Mouse (Mus musculus): ENCODE data around the gene Agbl2. TPM values are rescaled to one million over a fixed set of nuclear protein-coding genes. Genes with fewer than 3 reads are reported as not detected.

Gene Agbl2
- 0.14 and 0.18 TPM in 2 replicates for polyA plus RNA-seq (2015; fragmentation: Nextera tagmentation; extraction: Ambion mirVana)

DNA sequence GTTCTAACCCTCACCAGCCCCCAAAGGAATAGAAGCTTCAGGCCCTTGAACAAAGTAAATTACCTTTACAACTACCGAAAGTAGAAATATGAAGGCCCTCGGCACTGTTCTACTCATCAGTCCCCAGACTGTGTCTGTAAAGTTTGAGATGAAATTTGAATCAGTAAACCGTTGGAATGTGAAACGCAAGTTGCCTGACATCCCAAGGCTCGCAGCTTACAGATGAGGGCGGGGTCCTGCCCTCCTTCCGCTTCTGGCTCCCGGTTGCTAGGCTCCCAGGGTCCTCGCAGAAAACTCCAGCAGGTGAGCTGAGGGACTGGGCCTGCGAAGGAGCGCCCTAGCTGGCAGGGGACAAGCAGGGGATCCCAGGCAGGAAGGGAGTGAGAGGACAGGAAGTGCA lies at the start of gene Agbl2:
Gene Agbl2 (plus strand): TSS at position 270 of the 400 bp plus-strand sequence.
- Histone ChIP-seq H3K27me3 (replicated peaks) (peaks cover 13% of the 10 kb centered on the region), H3K4me1 (peaks cover 12% of the 10 kb centered on the region), H3K4me2 (peak within 1 kb of the TSS; percentile 63), H3K36me3 (peaks cover 36% of the 10 kb centered on the region), H3K9me3 (replicated peaks) (no peaks in the 10 kb centered on the region), H3K27ac (replicated peaks) (no peak within 1 kb of the TSS), H3K9ac (replicated peaks) (peak within 1 kb of the TSS; percentile 36; the same call in 1 of the 2 replicates), H3K4me3 (replicated peaks) (peak within 1 kb of the TSS; percentile 32)
- 5% methylated on average over 11 of the region's 11 CpGs for WGBS
- ATAC-seq (ENCODE audit: low FRiP score): 0 out of 2 replicates have a peak, but pooled peaks have one; percentile 38

DNA sequence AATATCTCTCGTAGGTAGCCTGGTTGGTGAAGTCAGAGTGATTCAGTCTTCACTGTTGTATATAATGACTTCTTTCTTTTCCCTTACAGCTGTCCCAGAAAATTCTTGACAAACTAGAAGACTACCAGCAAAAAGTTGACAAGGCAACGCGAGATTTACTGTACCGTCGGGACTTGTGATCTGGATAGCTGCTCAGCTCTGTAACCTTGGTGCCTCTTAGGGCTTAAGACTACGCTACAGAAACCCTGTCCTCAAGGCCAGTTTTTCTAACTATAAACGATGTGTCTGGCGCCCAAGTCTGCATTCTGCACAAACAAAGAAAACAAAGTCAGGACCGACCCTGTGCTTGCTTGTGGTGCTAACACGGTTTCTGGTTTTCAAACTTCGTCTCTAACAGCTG lies 47.2 kb upstream of the Agbl2 start:
- peaks cover 63% of the 10 kb centered on the region for H3K36me3 ChIP-seq

DNA sequence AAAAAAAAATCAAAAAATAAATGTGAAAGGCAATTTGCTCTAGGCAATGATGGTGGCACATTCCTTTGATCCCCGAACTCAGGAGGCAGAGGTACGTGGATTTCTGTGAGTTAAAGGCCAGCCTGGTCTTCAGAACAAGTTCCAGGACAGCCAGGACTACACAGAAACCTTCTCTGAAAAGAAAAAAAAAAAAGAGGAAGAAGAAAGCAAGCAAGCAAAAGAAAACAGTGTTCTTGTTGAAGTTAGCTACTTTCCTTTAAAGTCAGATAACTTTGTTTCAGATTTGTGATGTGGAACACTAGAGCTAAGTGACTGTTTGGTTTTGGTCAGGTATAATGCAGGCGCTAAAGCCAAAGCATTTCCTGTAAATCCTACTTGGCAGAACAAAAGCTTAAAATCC lies 43.7 kb upstream of the Agbl2 start:
- 94% methylated on average over 3 of the region's 3 CpGs for WGBS
- Histone ChIP-seq H3K27ac (replicated peaks) (no peak overlapping the region), H3K4me1 (no peaks in the 10 kb centered on the region), H3K36me3 (peaks cover 37% of the 10 kb centered on the region), H3K9me3 (replicated peaks) (no peaks in the 10 kb centered on the region), H3K4me2 (no peak overlapping the region), H3K9ac (replicated peaks) (no peak overlapping the region), H3K27me3 (replicated peaks) (no peaks in the 10 kb centered on the region), H3K4me3 (replicated peaks) (no peak overlapping the region)
- no peak for ATAC-seq (ENCODE audit: low FRiP score)

More for the DNA sequence above, 47.2 kb upstream of the Agbl2 start:
- Histone ChIP-seq H3K4me1 (no peaks in the 10 kb centered on the region), H3K27me3 (replicated peaks) (no peaks in the 10 kb centered on the region), H3K27ac (replicated peaks) (no peak overlapping the region), H3K9me3 (replicated peaks) (no peaks in the 10 kb centered on the region), H3K4me2 (no peak overlapping the region), H3K9ac (replicated peaks) (no peak overlapping the region), H3K4me3 (replicated peaks) (no peak overlapping the region)
- 94% methylated on average over 11 of the region's 11 CpGs for WGBS
- ATAC-seq (ENCODE audit: low FRiP score): no peak

DNA sequence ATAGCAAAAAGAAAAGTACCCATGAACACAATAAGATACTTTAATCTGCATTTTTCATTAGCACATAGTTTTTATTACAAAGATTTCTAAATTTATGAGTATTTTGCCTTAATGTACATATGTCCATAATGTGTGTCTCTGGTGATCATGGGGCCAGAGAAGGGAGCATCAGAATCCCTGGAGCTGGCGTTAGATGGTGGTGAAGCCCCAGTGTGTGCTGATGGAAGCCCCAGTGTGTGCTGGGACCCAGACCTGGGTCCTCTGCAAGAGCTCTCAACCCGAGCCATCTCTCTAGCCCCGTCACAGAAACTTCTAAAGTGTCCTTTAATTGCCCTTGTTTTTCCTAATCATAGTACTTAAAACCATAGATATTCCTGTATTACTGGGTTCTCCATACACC lies 43.2 kb upstream of the Agbl2 start:
- peaks cover 31% of the 10 kb centered on the region for H3K36me3 ChIP-seq
- H3K27ac ChIP-seq (replicated peaks): no peak overlapping the region
- H3K9me3 ChIP-seq (replicated peaks): no peaks in the 10 kb centered on the region
- no peak overlapping the region for H3K4me2 ChIP-seq
- no peak for ATAC-seq (ENCODE audit: low FRiP score)
- no peak overlapping the region for H3K4me3 ChIP-seq (replicated peaks)
- no peak overlapping the region for H3K9ac ChIP-seq (replicated peaks)
- H3K4me1 ChIP-seq: 0 out of 2 replicates have a peak, but pooled peaks cover 2% of the 10 kb centered on the region
- 91% methylated on average over 3 of the region's 3 CpGs for WGBS
- no peaks in the 10 kb centered on the region for H3K27me3 ChIP-seq (replicated peaks)

DNA sequence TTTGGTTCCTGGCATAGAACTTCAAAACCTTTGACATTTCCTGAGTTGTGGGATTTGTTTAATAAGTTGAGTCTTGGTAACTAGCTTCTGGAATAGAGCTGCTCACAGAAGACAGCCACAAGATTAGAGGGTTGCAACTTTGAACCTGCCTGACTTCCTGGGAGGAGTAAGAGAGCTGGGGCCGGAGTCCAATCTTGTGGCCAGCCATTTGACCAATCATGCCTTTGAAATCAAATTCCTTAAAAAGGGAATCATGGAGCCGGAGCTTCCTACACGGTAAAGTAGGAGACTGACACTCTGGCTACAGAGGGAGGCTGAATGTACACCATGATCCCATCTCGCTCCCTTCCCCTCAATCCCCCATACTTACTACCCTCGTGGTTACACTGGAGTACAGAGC lies 42.6 kb upstream of the Agbl2 start:
- H3K4me1 ChIP-seq: 0 out of 2 replicates have a peak, but pooled peaks cover 5% of the 10 kb centered on the region
- H3K4me3 ChIP-seq (replicated peaks): no peak overlapping the region
- no peaks in the 10 kb centered on the region for H3K27me3 ChIP-seq (replicated peaks)
- no peak for ATAC-seq (ENCODE audit: low FRiP score)
- 95% methylated on average over 5 of the region's 5 CpGs for WGBS
- no peak overlapping the region for H3K27ac ChIP-seq (replicated peaks)
- H3K36me3 ChIP-seq: peaks cover 26% of the 10 kb centered on the region
- H3K9ac ChIP-seq (replicated peaks): no peak overlapping the region
- H3K4me2 ChIP-seq: no peak overlapping the region
- H3K9me3 ChIP-seq (replicated peaks): no peaks in the 10 kb centered on the region

DNA sequence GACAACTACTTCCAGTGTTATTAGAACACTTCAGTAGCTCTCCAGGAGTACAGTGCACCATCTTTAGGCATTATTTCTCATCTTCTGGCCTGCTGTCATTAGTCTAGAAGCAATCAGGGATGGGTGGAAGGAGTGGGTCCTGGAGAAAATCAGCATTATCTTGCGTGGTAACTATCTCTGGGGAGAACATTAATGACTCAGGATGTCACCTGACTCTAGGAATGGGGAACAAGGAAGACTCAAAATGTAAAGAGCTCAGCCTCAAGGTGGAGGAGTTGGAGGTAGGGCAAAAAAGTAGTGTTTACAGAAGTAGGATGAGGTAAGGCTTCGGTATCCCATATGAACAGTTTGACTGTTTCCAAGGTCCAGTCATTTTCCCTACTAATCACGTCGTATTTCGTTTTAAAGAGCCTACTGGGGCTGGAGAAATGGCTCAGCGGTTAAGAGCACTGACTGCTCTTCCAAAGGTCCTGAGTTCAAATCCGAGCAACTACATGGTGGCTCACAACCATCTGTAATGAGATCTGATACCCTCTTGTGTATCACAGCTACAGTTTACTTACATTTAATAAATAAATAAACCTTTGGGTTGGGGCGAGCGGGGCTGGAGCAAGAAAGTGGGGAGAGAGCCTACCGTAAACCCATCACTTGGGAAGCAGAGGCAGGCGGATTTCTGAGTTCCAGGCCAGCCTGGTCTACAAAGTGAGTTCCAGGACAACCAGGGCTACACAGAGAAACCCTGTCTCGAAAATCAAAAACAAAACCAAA lies 38.1 kb upstream of the Agbl2 start:
- peak overlapping the region; percentile 92 for H3K27ac ChIP-seq (replicated peaks)
- no peaks in the 10 kb centered on the region for H3K27me3 ChIP-seq (replicated peaks)
- H3K9ac ChIP-seq (replicated peaks): no peak overlapping the region; the same call in 1 of the 2 replicates
- ATAC-seq (ENCODE audit: low FRiP score): peak; percentile 15
- no peaks in the 10 kb centered on the region for H3K9me3 ChIP-seq (replicated peaks)
- peak overlapping the region; percentile 81 for H3K4me3 ChIP-seq (replicated peaks)
- H3K4me1 ChIP-seq: peaks cover 31% of the 10 kb centered on the region
- peaks cover 12% of the 10 kb centered on the region; the same call in 1 of the 2 replicates for H3K36me3 ChIP-seq
- WGBS: 56% methylated on average over 12 of the region's 12 CpGs
- H3K4me2 ChIP-seq: peak overlapping the region; percentile 56

DNA sequence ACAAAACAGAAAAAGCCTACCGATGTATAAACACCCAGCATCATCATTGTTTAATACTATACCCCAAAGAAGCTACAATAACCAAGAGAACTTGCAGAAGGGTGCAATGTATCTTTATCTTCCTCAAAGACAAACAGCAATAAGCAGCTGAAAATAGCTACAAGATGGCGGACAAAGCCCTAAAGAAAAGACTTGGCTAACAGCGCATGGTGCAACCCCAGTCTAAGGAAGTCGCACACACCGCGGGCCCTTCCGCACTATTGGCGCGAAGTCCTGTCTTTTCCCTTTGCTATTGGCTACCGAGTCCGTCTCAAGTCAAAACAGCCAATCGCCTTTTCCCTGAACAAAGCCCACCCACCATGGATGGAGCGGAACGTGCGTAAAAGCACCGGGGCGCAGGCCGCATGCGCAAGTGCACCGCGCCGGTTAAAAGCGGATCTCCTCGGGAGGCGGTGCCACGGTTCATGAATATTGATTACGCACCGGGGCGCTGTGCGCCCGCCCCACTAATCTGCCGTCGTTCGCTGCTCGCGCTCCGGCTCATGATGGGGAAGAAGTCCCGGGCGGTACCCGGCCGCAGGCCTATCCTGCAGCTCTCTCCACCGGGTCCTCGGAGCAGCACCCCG lies 37.4 kb upstream of the Agbl2 start, which contains the start of gene Fnbp4:
Gene Fnbp4 (plus strand): TSS at position 318 of the 626 bp plus-strand sequence.
- H3K9ac ChIP-seq (replicated peaks): peak within 1 kb of the TSS; percentile 92
- ATAC-seq (ENCODE audit: low FRiP score): peak; percentile 100
- peaks cover 12% of the 10 kb centered on the region; the same call in 1 of the 2 replicates for H3K36me3 ChIP-seq
- H3K4me2 ChIP-seq: peak within 1 kb of the TSS; percentile 66
- H3K27ac ChIP-seq (replicated peaks): peak within 1 kb of the TSS; percentile 94
- H3K4me3 ChIP-seq (replicated peaks): peak within 1 kb of the TSS; percentile 81
- peaks cover 35% of the 10 kb centered on the region for H3K4me1 ChIP-seq
- H3K9me3 ChIP-seq (replicated peaks): no peaks in the 10 kb centered on the region
- no peaks in the 10 kb centered on the region for H3K27me3 ChIP-seq (replicated peaks)
- under 1% methylated on average over 44 of the region's 44 CpGs for WGBS

DNA sequence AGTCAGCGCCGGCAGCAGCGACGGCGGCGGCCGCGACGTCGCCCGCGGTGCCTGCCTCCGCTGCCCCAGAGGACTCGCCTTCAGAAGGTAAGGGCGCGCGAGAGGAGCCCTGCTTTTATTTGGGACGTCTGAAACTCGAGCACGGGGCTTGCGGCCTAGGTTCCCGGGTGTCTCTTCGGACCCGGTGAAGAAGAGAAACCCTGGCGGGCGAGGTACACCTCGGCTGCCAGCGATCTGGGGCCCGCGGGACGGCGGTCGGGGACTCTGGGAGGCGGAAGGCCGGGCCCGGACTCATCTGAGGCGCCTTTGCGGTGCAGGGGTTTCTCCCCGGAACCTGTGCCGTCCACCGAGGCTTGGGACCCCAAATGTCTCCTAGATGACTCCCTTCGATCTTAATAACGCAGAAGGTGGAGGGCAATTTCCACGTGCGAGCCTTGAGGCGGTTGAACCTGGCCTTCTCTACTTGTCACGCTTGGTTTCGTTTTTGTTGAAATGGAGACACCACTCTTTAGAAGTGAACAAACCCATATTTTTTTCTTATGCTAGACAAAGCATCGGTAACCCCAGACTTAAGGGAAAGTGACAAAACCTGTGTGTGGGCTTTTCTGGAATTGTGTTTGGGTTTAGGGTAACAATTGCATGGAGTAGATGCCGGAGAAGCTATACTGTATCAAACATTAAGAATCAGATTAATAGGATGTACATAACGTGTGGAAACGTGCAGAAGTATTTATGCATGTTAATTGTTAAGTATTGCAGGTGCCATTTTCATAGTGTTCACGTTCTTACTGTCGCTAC lies 36.6 kb upstream of the Agbl2 start:
- peaks cover 14% of the 10 kb centered on the region for H3K36me3 ChIP-seq
- H3K4me1 ChIP-seq: peaks cover 35% of the 10 kb centered on the region
- H3K9me3 ChIP-seq (replicated peaks): no peaks in the 10 kb centered on the region
- H3K4me3 ChIP-seq (replicated peaks): peak overlapping the region; percentile 81
- peak overlapping the region; percentile 66 for H3K4me2 ChIP-seq
- under 1% methylated on average over 54 of the region's 54 CpGs for WGBS
- peak overlapping the region; percentile 92 for H3K9ac ChIP-seq (replicated peaks)
- no peaks in the 10 kb centered on the region for H3K27me3 ChIP-seq (replicated peaks)
- peak; percentile 37 for ATAC-seq (ENCODE audit: low FRiP score)
- H3K27ac ChIP-seq (replicated peaks): peak overlapping the region; percentile 94

DNA sequence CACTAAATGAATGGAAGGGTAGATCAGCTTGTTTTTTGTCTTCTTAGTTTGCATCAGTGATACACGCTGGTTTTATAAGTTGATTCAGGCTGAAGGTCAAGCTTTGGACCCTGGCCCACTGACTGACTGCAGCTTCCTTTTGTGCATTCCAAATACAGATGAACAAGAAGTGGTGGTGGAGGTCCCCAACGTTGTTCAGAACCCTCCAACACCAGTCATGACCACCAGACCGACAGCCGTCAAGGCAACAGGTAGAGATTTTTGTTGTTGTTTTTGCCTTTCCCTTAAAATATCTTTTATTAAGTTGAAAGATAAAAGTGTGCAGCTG lies 36.0 kb upstream of the Agbl2 start:
- H3K4me1 ChIP-seq: peaks cover 35% of the 10 kb centered on the region
- no peaks in the 10 kb centered on the region for H3K27me3 ChIP-seq (replicated peaks)
- no peaks in the 10 kb centered on the region for H3K9me3 ChIP-seq (replicated peaks)
- H3K4me3 ChIP-seq (replicated peaks): peak overlapping the region; percentile 81
- peak overlapping the region; percentile 66 for H3K4me2 ChIP-seq
- H3K36me3 ChIP-seq: peaks cover 20% of the 10 kb centered on the region
- H3K9ac ChIP-seq (replicated peaks): peak overlapping the region; percentile 92
- ATAC-seq (ENCODE audit: low FRiP score): no peak
- WGBS: 15% methylated on average over 4 of the region's 4 CpGs
- no peak overlapping the region for H3K27ac ChIP-seq (replicated peaks)

DNA sequence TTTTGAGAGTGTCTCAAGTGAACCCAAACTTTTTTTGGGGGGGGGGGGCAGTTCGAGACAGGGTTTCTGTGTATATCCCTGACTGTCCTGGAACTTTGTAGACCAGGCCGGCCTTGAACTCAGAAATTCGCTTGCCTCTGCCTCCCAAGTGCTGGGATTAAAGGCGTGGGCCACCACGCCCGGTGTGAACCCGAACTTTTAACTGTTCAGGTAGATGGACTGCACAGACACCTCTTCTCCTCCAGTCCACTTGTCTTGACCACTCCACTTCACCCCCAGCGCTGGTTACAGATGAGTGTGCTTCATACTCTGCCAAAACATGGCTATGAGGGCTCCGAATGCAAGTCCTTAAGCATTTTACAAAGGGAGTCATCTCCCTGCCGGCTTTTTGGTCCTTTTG lies 35.4 kb upstream of the Agbl2 start:
- no peaks in the 10 kb centered on the region for H3K27me3 ChIP-seq (replicated peaks)
- H3K4me1 ChIP-seq: peaks cover 35% of the 10 kb centered on the region
- H3K27ac ChIP-seq (replicated peaks): no peak overlapping the region
- no peaks in the 10 kb centered on the region for H3K9me3 ChIP-seq (replicated peaks)
- peak overlapping the region; percentile 81 for H3K4me3 ChIP-seq (replicated peaks)
- no peak overlapping the region for H3K9ac ChIP-seq (replicated peaks)
- ATAC-seq (ENCODE audit: low FRiP score): no peak
- H3K36me3 ChIP-seq: peaks cover 21% of the 10 kb centered on the region
- WGBS: 95% methylated on average over 10 of the region's 10 CpGs
- peak overlapping the region; percentile 66 for H3K4me2 ChIP-seq

DNA sequence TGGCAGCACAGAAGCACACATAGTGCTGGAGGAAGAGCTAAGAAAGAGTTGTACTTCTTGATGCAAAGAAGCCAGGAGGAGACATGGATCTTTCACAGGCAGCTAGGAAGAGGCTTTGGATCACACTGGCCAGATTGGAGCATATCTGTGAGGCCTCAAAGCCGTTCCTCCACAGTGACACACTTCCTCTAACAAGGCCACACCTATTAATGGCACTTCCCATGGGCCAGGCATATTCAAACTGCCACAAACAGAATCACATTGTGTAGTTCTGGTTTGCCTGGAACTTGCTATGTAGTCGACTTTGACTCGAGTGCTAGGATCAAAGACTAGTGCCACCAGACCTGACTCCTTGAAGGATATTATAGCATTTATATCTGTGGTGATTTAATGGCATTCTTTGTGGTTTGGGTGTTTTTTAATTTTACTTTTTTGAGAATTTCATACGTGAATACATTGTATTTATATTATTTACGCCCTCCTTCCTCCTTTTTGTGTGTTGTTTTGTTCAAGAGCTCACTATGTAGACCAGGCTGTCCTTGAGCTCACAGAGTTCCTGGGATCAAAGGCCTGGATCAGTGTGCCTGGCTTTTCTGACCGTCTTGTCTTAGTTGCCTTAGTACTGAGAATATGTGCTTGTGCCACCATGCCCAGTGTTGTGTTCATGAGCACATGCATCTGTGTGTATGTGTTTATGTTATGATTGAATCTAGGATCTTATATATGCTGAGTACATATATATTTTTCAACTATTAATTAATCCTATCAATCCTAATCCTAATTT lies 32.7 kb upstream of the Agbl2 start:
- Histone ChIP-seq H3K27me3 (replicated peaks) (no peaks in the 10 kb centered on the region), H3K4me2 (no peak overlapping the region), H3K9me3 (replicated peaks) (no peaks in the 10 kb centered on the region), H3K9ac (replicated peaks) (no peak overlapping the region), H3K4me1 (peaks cover 30% of the 10 kb centered on the region), H3K36me3 (peaks cover 46% of the 10 kb centered on the region), H3K27ac (replicated peaks) (no peak overlapping the region), H3K4me3 (replicated peaks) (no peak overlapping the region)
- 87% methylated on average over 6 of the region's 6 CpGs for WGBS
- no peak for ATAC-seq (ENCODE audit: low FRiP score)

Measured in neural tube, embryonic 15.5 days (tissue).